Mouse (Mus musculus) midbrain, embryonic 16.5 days (tissue): Measurements from ENCODE around the gene Med31. TPM values are rescaled to one million over a fixed set of nuclear protein-coding genes. Genes with fewer than 3 reads are reported as not detected.

Experiments used
- ATAC-seq: fragments of 200-750 bp; cut with Nextera tagmentation; 2 replicates; pipeline ENCODE4 v1.8.0; 2017; ENCODE audit warnings: moderate TSS enrichment
- H3K27ac ChIP-seq: fragments of 300-500 bp; sonication (generic); 2 replicates; pipeline ENCODE4 v1.5.1; 2014; ENCODE audit warnings: mild to moderate bottlenecking, low read length, mixed read lengths
- H3K27me3 ChIP-seq: fragments of 300-500 bp; sonication (generic); 2 replicates; pipeline ENCODE4 v1.6.1; 2014; ENCODE audit warnings: low read depth, low read length, mixed read lengths; ENCODE audit not compliant: control insufficient read depth, insufficient read depth
- H3K36me3 ChIP-seq: fragments of 300-500 bp; sonication (generic); 2 replicates; pipeline ENCODE4 v1.6.1; 2014; ENCODE audit warnings: mild to moderate bottlenecking, low read length, moderate library complexity, mixed read lengths; ENCODE audit not compliant: control insufficient read depth, insufficient read depth
- H3K4me1 ChIP-seq: fragments of 300-500 bp; sonication (generic); 2 replicates; pipeline ENCODE4 v1.6.1; 2014; ENCODE audit warnings: mild to moderate bottlenecking, low read length, mixed read lengths; ENCODE audit not compliant: control insufficient read depth, insufficient read depth
- H3K4me2 ChIP-seq: fragments of 300-500 bp; sonication (generic); 2 replicates; pipeline ENCODE4 v1.6.1; 2014; ENCODE audit warnings: mild to moderate bottlenecking, low read length, mixed read lengths
- H3K4me3 ChIP-seq: fragments of 300-500 bp; sonication (generic); 2 replicates; pipeline ENCODE4 v1.5.1; 2014; ENCODE audit warnings: low read depth, mild to moderate bottlenecking, low read length, moderate library complexity, mixed read lengths
- H3K9ac ChIP-seq: fragments of 300-500 bp; sonication (generic); 2 replicates; pipeline ENCODE4 v1.6.1; 2014; ENCODE audit warnings: low read depth, low read length, mixed read lengths
- H3K9me3 ChIP-seq: fragments of 300-500 bp; sonication (generic); replicated peaks from 2 replicates; pipeline ENCODE4 v1.6.1; 2014; ENCODE audit warnings: mild to moderate bottlenecking, low read length, mixed read lengths; ENCODE audit not compliant: control insufficient read depth, poor library complexity, severe bottlenecking
- WGBS: fragments of 180-500 bp; shearing (Covaris S2); extraction: QIAGEN DNeasy Blood & Tissue Kit; methylation state at CpG from one replicate; pipeline ENCODE4 v1.1.7; 2014; 5-methylcytosine and 5-hydroxymethylcytosine counted together
- polyA plus RNA-seq: library from polyadenylated mRNA; unstranded; fragments of >200 nt; fragmentation: Nextera tagmentation; extraction: Ambion mirVana; gene quantifications from 2 replicates; pipeline ENCODE4 v1.2.1, GENCODE M21; 2015

The Med31 gene
- polyA plus RNA-seq, result 53.2 and 55.9 TPM in 2 replicates

- peaks cover 28% of the 10 kb centered on the region for H3K4me1 ChIP-seq
- H3K4me2 ChIP-seq, result peak within 1 kb of the TSS; percentile 84
- peak within 1 kb of the TSS; percentile 83 for H3K4me3 ChIP-seq
- peak within 1 kb of the TSS; percentile 82 for H3K27ac ChIP-seq
- no peaks in the 10 kb centered on the region for H3K9me3 ChIP-seq
- peaks cover 4% of the 10 kb centered on the region for H3K36me3 ChIP-seq
- 2% methylated on average over 29 of the region's 29 CpGs for WGBS
- ATAC-seq, result peak; percentile 94
- no peaks in the 10 kb centered on the region for H3K27me3 ChIP-seq
- peak within 1 kb of the TSS; percentile 86 for H3K9ac ChIP-seq
These were observed at the start of gene Med31 for GRCm38 (mm10) chr11:72215410-72215797. Gene Med31, minus strand, starts transcription at chr11:72215592.

- WGBS, result 89% methylated on average over 2 of the region's 2 CpGs
- ATAC-seq, result no peak
- H3K4me3 ChIP-seq, result no peak overlapping the region
These were observed 41.0 kb upstream of the Med31 start for GRCm38 (mm10) chr11:72256441-72256840.

GRCm38 (mm10) chr11:72255629-72256028 is 40.2 kb upstream of the Med31 start:
- Histone ChIP-seq H3K9me3 (no peaks in the 10 kb centered on the region), H3K27me3 (no peaks in the 10 kb centered on the region), H3K27ac (no peak overlapping the region), H3K36me3 (no peaks in the 10 kb centered on the region), H3K9ac (no peak overlapping the region), H3K4me3 (no peak overlapping the region), H3K4me2 (no peak overlapping the region), H3K4me1 (no peaks in the 10 kb centered on the region)
- ATAC-seq, result no peak
- 95% methylated on average over 4 of the region's 4 CpGs for WGBS

More at GRCm38 (mm10) chr11:72256441-72256840, 41.0 kb upstream of the Med31 start:
- H3K27ac ChIP-seq, result no peak overlapping the region
- H3K4me1 ChIP-seq, result no peaks in the 10 kb centered on the region
- no peak overlapping the region for H3K9ac ChIP-seq
- H3K36me3 ChIP-seq, result no peaks in the 10 kb centered on the region
- H3K9me3 ChIP-seq, result no peaks in the 10 kb centered on the region
- H3K4me2 ChIP-seq, result no peak overlapping the region
- no peaks in the 10 kb centered on the region for H3K27me3 ChIP-seq

DNA sequence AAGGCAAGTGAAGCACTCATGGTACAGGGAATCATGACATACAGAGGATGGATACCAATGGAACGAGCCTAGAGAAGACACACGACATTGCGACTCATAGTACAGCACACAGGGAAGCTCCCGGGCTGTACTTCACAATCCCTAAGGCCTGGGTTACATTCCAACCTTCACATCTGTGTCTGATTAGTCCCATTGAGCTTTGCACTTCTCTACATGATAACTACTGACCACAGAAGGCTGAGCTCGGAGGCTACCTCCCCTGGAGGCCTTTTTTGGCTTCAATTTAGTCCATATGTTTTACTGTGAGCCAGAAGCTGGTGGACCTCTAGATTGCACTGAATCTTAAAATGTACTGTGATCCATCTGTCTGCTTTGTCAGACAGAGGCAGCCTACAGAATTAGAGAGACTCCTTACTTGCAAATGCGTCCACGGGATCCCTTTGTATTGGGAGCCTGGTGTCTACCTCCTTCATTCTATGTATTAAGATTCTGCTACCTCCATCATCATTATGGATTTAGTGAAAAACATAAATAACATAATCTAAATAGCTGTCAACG is 29.9 kb upstream of the Med31 start:
- Histone ChIP-seq H3K36me3 (no peaks in the 10 kb centered on the region), H3K4me2 (no peak overlapping the region), H3K4me1 (no peaks in the 10 kb centered on the region), H3K4me3 (no peak overlapping the region), H3K9ac (no peak overlapping the region), H3K27me3 (no peaks in the 10 kb centered on the region), H3K9me3 (no peaks in the 10 kb centered on the region), H3K27ac (no peak overlapping the region)
- WGBS, result 85% methylated on average over 8 of the region's 8 CpGs
- no peak for ATAC-seq

GRCm38 (mm10) chr11:72240062-72240860 is 24.9 kb upstream of the Med31 start:
- Histone ChIP-seq H3K27me3 (no peaks in the 10 kb centered on the region), H3K4me1 (no peaks in the 10 kb centered on the region), H3K9ac (no peak overlapping the region)

GRCm38 (mm10) chr11:72234013-72234412 is 18.6 kb upstream of the Med31 start:
- Histone ChIP-seq H3K4me3 (no peak overlapping the region), H3K4me1 (no peaks in the 10 kb centered on the region), H3K27ac (no peak overlapping the region), H3K9ac (no peak overlapping the region), H3K27me3 (no peaks in the 10 kb centered on the region), H3K4me2 (no peak overlapping the region), H3K36me3 (no peaks in the 10 kb centered on the region), H3K9me3 (no peaks in the 10 kb centered on the region)
- no peak for ATAC-seq
- 71% methylated on average over 5 of the region's 5 CpGs for WGBS

More at GRCm38 (mm10) chr11:72240062-72240860, 24.9 kb upstream of the Med31 start:
- Histone ChIP-seq H3K9me3 (no peaks in the 10 kb centered on the region), H3K4me2 (no peak overlapping the region), H3K4me3 (no peak overlapping the region), H3K36me3 (no peaks in the 10 kb centered on the region), H3K27ac (no peak overlapping the region)
- 86% methylated on average over 4 of the region's 4 CpGs for WGBS
- ATAC-seq, result no peak

DNA sequence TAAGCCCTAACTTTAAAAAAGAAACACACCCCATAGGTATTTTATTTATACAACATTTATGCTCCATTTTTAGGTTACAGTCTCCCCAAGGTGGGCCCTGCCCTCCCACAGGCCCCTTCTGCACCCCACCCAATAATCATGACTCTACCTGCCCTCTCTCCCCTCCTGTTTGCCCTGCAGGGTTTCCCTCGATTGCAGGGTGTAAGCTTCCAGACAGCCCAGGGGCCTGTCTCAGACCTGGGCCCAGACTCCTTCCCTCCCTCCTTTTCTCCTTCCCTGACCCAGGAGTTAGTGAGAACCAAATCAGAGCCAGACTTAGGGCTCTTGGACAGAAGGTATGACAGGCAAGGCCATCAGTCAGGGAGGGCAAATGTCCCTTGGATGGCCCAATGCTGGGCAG is 17.6 kb upstream of the Med31 start:
- ATAC-seq, result no peak
- Histone ChIP-seq H3K9me3 (no peaks in the 10 kb centered on the region), H3K4me2 (no peak overlapping the region), H3K36me3 (no peaks in the 10 kb centered on the region), H3K9ac (no peak overlapping the region), H3K4me1 (no peaks in the 10 kb centered on the region), H3K4me3 (no peak overlapping the region), H3K27ac (no peak overlapping the region), H3K27me3 (no peaks in the 10 kb centered on the region)
- WGBS, result 67% methylated on average over 1 of the region's 1 CpGs

- Histone ChIP-seq H3K27ac (no peak overlapping the region), H3K9ac (no peak overlapping the region), H3K4me2 (no peak overlapping the region), H3K36me3 (no peaks in the 10 kb centered on the region), H3K4me1 (no peaks in the 10 kb centered on the region), H3K4me3 (no peak overlapping the region), H3K27me3 (no peaks in the 10 kb centered on the region), H3K9me3 (no peaks in the 10 kb centered on the region)
- ATAC-seq, result no peak
- 86% methylated on average over 7 of the region's 7 CpGs for WGBS
These were observed 16.7 kb upstream of the Med31 start for GRCm38 (mm10) chr11:72232068-72232467.

GRCm38 (mm10) chr11:72228513-72228912 is 13.1 kb upstream of the Med31 start:
- Histone ChIP-seq H3K9ac (no peak overlapping the region), H3K4me2 (no peak overlapping the region), H3K27ac (no peak overlapping the region), H3K4me1 (no peaks in the 10 kb centered on the region), H3K9me3 (no peaks in the 10 kb centered on the region), H3K4me3 (no peak overlapping the region), H3K27me3 (no peaks in the 10 kb centered on the region), H3K36me3 (no peaks in the 10 kb centered on the region)
- 90% methylated on average over 4 of the region's 4 CpGs for WGBS
- no peak for ATAC-seq
